Mouse (Mus musculus) spleen, postnatal 10 days (tissue): Measurements from ENCODE around the gene Wdr25.

ENCODE experiments used
- DNase-seq, 2 experiments: peaks; one replicate each; pipeline ENCODE4 v3.0.0; 2021 to 2022; ENCODE audit warnings: low spot score in 2 of 2

Wdr25 gene

DNA sequence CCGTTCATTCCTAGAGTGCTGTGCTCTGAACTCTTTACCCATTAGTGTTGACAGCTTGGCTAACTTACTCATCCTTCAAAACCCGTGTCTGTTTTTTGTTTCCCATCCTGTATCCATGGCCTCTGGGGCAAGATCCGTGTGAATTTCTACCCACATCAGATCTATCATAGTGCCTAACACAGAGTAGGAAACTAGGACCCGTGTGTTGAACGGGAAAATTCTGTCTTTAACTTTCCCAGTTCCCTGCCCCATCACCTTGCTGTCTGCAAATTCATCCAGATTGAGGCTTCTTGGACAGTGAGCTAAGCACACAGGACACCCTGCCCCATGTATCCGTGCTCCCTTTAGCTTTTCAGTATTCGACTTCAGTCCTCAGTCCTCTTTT lies 993 bp downstream of the Wdr25 start:
- no peak for DNase-seq

DNA sequence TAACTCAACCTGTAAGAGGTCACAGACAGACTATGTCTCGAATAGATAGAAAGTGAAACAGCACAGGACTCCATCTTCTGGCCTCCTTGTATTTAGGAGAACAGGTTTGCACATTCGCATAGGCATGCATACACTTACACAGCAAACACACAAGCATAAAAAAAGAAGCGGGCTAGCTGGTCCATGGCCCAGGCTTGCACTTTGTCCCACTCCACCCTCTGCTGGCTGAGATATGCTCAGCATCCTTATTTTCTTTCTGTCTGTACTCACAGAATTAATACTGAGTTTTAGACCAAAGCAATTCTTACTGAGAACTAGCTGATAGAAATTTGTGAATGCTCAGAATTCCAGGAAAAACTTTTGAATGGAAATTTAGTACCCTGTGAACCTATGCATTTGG lies 2.6 kb downstream of the Wdr25 start:
- peak in 1 of 2 experiments; percentile 38 for DNase-seq

DNA sequence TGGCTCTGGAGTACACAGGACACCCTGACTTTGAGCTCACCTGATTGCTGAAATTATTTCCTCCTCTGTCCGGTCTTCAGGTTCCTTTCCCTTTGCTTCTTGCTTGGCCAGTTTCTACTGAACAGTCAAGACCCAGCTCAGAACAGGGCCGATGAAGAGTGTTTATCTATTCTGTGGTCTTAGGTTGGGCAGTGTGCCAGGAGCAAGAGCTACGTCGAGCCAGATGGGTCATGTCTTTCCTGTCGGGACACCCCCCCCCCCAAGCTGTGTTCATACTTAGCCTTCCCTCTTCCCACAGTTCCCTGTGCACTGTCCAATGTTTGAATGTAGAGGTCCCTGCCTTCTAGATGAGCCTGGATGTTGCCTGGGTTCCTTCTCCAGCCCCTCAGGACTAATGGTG lies 7.9 kb downstream of the Wdr25 start:
- no peak for DNase-seq

DNA sequence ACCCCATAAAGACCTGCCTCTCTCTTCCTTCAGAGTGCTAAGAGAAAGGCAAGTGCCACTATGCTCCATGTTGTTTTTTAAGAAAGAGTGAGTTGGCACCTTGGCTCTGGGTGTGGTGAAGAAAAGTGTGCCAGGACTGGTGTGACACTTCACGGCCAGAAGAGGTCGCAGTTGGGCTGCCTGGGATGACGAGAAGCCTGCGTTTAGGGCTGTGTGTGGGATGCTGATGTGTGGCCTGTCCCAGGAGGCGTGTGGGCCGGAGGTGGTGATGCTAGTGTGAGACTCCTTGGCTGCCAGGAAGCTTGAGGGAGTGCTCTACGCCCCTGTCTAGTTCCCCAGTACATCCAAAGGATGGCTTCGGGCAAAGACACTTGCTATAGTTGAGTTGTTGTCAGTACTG lies 9.5 kb downstream of the Wdr25 start:
- DNase-seq: peak; percentile 44 to 73

DNA sequence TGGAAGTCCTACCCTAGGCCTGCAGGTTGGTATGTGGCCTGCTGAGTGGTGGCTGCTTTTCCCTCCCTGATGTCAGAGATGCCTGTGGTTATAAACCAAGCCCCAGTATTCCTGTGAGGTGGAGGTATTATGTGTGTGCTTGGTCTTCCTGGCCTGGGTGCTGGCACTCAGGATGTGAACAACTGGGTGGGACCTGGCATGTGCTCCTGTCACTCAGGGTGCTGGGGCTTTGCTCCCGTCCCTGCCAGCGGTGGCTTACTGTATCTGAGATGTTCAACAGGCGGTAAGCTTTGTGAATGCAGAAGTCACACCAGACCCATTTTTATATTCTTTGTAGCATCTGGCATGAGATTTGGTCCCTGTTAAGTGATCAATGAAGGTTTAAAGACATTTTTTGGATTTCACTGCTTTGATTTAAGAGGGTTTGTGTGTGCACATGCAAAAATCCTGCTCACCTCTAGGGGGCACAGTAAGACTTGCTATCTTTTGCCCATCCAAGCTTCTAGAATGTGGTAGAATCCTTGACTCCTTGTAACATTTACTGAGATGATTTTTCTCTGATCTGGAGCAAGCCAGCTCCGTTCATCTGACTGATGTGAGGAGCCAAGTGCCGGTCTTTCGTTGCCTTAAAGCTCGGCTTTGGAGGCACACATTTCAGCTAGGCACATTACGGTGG lies 10.3 kb downstream of the Wdr25 start:
- peak in 1 of 2 experiments; percentile 48 for DNase-seq

DNA sequence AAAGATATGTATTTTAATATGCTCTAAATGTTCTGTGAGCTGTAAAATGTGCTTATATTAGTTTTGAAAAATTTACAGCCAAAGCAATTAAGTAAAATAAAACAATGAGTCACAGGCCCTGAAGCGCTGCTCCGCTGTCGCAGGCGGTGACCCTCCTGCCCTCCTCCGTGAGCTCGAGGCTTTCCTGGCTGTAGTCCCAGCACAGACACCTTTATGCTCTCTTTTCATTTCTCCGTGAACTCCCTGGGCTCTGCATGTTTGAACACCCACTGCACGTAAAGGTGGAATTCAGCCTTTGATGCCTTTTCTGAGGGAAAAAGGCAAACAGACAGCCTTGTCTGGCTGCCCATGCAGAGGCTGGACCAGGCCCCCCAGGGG lies 10.8 kb downstream of the Wdr25 start:
- DNase-seq: no peak

DNA sequence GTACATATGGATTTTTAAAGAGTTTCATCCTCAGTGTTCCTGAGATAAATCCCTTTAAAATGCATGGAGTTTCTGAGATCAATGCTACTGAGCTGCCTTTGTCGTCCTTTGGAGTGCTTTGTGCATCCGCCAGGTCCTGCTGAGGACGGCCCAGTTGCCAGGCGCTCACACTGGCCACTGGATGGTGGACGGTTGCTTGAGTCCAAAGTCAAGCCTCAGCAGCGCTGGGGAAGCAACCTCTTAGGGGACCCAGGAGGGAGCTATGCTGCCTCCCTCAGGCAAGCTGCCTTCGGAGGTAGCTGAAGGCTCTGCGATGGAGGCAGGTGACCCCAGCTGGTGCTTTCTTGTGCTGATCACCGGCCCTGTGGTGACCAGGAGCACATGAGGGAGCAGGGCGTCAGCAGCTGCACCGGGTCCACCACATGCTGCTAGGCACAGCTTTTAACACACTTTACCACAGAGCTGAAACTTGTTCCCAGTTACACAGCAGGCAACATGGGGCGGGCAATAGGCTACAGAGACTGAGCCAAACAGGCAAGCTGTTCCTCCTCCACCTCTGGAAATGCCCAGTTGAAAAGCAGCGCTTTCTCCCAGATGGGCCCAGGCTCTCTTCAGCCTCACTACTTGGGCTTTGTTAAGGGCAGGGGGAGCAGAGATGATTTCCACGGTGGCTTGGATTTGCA lies 12.3 kb downstream of the Wdr25 start:
- DNase-seq: no peak

DNA sequence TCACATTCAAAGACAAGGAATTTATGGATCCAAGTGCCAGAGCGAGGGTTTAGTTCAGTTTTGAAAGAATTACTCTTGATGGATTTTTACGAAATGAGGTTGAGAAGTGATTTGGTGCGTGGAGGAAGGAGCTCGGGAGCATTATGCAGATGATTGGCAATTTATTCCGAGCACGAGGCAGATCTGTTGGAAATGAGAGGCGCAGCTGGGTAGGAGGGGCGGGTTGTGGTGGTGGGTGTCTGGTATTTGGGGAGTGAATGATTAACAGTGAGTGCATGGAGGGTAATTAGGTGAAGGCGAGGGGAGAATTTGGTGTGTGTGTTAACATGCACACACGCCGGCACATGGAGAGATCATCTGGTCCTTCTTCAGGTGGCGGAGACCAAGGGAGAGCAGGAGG lies 13.0 kb downstream of the Wdr25 start:
- no peak for DNase-seq

DNA sequence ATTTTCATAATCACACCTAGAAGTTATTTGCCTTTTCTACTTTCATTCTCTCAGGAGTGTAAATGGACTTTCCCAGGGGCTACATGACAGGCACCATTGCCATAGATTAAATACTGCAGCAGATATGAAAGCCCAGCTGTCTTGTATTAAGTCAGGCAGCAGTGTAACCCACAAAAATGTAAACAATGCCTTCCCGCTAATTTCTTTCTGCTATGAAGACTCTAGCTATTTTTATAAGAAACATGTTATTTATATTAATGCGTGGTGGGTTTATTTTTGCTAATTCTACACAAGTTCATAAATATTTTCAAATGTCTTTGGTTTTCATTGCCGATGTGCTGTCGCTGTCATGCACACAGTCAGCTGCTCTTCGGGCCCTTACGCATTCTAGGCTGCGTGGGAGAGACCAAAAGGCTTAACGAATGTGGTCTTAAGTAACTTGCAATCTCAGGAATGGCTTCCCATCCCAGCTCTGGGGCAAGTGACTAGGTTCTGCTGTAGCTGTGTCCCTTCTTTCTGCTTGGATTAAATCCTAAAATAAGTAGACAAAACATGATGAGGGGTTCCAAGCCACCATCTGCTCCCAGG lies 16.5 kb downstream of the Wdr25 start:
- no peak for DNase-seq

DNA sequence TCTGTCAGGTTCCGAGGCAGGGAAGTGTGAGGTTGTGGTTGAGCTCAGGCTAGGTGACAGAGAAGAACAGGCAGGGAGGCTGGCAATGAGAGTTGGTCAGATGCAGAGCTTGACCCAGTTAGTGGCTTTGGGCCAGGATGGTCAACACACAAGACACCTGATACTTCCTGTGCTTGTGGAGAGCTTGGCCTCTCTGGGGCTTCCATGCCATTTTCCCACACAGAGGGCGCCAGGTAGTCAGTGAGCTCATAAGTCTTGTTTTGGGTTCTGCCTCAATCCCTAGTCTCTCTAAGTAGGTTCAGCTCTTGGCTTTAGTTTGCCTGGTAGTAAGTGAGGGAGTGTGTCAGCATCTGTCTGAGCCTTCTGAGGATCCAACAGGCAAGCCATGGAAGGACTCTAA lies 19.0 kb downstream of the Wdr25 start:
- DNase-seq: no peak

DNA sequence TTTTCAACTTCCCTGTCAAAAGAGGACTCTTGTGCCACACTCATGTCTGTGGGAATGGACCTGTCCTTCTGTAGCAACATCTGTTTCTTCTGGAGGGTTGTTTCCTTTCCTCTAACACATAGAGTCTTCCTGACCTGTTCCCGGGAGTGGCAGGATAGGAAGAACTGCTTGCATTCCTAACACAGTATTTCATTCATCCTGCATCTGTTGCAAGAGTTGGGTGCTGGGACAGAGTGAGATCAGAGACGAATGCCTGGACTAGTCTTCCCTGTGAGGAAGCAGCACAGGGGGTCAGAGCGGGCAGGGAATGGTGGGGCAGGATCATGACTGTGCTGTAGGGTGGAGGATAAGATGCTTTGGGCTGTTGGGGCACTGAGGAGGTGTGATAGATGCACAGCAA lies 20.8 kb downstream of the Wdr25 start:
- DNase-seq: no peak

DNA sequence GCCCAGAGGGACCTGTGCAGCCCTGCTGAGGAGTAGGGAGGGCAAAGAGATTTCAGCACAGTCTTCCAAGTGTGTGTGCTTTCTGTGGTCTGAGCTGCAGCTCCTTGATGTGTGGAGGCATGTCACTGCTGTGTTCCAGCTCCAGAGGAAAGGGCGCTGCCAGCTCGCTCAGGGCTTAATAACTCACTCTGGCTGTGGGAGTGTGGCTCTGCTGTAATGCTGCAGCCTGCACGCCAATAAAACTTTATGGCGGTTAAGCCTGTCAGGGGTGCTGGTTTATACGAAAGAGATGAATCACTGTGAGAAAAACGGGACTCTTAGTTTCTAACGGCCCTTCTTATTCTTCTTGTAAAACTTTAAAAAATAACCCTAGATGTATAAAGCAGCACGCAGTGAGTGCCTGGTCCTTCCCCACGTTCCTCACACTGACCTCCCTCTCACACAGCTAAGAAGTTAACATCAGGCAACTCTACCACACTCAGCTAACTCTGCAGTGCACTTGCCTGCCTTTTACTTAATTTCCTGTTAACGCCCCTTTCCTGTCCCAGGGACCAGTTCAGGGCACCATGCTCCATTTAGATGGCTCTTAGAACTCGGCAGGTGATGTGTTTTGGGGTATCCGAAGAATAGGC lies 21.4 kb downstream of the Wdr25 start:
- no peak for DNase-seq

DNA sequence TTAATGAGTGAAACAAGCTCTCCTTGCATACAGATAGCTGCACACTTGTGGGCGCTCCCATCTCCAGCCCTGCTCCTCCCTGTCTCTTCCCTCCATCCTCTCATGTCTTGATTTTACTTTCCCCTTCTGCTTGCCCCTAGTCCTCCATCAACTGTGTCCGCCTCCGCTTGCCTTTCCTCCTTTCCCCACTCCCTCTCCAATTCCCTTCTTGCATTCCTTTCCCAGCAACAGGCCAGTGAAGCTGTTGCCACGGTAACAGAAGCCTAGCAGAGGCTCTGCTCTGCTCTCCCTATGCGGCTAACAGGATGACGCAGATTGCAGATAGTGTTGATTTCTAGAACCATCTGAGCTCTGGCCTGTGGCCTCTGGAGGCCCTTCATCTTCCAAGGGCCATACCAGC lies 22.5 kb downstream of the Wdr25 start:
- no peak for DNase-seq

DNA sequence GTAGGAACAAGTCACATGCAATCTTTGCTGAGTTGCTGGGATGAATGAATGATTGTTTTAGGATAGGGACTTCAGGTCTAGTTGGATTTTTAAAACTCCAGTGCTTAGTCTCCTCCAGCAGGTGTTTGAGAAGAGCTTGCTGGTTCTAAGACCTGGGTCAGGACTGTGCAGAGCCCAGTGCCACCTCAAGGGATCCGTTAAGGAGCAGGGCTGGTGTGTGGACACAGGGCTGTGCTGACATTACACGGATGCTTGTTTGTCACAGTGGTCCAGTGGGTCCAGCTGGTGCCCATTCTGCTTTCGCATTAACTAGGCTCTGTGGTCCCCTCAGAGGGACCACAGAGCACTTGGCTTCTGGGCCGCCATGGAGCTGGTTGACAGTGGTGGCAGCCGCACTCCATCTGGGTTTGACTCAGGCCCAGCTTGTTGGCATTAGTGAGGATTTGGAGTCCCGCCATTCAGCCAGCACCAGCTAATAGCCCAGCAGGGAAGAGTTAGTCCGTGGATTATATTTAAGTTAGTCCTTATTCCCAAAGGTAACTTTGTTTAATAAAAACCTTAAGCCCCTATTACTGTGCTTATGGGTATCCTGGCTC lies 23.1 kb downstream of the Wdr25 start:
- no peak for DNase-seq

DNA sequence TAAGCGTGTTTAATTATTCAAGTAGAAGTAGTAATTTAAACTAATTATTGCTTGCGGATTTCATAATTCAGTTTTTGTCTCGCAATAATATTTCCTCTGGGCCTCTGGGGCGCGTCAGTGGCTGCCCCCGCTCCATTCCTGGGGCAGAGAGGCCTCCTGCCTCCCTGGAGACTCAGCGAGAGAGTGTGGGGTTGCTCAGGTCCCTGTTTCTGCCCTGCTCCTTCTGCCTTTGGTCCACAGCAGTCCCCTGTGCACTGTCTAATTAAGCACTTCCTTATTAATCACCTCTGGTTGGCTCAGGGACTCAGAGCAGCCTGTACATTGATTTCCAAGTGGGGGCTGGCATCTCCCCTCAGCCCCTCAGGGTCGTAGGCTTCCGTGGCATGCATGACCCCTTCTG lies 24.1 kb downstream of the Wdr25 start:
- no peak for DNase-seq

DNA sequence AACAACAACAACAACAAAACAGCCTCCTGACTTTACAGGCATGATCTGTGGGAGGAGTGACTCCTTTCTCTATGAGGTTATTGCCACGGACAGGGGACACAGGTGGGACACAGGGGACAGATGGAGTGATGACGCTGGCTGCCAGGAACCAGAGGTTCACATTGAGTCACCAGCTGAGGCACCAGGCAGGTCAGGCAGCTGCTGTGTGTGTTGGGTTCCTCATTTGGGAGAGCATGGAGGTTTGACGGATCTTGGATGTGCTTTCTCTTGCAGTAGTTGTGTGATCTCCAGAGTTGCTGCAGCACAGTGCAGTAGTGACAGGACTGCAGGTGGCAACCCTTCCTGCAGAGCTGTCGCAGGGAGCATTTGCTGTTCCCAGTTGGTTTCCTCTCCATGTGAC lies 25.3 kb downstream of the Wdr25 start:
- no peak for DNase-seq

DNA sequence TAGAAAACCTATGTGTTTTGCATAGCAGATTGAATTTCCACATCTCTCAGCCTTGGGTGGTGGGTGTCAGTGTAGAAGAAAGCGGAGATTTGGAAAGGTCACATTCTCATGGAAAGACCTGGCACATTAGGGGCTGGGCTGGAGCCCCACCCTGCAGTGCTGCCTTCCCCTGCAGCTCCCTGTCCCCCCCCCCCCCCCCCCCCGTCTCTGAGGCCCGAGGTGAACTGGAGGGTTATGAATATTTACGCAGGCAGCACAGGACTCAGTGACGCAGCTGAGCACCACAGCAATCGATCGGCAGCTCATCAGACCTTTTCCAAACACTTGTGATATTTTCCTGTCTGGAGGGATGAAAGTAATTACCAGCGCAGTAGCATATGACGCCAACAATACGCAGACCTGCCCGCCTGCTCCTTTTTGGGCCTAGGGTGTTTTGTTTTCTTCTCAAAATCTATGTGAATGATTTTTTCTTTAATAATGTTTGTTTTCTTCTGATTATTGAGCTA lies 33.2 kb downstream of the Wdr25 start:
- no peak for DNase-seq

DNA sequence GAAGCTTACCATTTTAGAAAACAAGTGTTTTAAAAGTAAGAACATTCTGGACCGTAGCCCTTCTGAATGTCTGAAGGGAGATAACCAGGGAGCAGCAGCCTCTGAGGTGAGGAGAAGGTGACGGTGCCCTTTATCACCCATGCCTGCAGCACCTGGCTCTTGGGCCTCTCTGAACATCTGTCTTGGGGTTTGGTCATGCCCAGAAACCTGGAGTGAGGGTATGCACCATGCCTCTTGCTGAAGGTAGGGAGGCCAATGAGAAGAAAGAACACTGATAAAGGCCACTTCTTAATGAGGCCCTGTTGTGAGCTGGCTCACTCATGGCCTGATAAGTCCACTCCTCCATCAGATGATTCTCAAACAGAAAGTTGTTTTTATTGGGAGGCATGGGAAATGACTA lies 34.8 kb downstream of the Wdr25 start:
- no peak for DNase-seq

DNA sequence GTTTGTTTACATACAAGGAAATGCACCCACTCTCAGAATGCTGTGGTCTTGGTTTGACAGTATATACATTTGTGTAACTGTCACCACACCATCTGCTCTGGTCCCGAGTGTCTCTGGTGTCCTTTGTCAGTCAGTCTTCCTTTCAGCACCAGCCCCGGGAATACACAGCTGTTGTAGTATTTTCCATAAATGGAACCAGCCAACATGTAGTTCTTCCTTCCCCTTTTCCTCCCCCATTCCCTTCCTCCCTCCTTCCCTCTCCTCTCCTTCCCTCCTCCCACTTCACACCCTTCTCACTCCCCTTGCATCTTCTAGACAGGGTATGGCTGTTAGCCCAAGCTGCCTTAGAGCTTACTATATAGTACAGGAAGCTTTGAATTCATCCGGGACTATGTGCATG lies 36.0 kb downstream of the Wdr25 start:
- no peak for DNase-seq

DNA sequence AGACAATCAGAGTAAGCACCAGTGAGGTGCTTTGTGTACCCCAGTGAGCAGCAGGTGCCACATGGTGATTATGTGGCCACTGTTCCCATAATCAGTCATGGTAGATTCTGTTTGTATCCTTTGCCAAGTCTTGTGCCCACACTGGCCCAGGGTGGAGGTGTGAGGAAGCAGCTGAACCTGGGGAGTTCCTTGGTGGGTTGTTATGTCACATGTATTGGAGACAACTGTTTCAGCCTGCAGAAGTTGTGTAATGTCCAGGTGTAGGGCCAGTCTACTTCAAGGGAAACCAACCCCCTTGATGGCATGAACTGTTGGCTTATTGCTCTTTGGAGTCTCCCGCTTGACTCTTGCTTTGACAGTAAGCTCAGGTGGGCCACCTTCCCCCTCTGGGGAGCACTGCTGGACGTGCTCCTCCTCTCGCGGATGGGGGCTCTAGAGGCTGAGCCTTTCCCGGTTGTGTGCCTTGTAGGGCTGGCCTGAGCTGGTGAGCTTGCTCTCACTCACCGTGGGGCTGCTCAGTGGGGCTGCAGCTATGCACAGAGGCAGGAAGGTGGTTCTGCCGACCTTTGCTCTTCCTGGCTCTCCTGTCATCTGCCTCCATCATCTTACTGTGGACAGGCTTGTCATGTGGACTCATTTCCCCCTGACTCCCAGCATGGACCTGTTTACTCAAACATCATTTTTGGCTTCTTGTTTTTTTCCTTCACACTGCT lies 38.1 kb downstream of the Wdr25 start:
- no peak for DNase-seq

DNA sequence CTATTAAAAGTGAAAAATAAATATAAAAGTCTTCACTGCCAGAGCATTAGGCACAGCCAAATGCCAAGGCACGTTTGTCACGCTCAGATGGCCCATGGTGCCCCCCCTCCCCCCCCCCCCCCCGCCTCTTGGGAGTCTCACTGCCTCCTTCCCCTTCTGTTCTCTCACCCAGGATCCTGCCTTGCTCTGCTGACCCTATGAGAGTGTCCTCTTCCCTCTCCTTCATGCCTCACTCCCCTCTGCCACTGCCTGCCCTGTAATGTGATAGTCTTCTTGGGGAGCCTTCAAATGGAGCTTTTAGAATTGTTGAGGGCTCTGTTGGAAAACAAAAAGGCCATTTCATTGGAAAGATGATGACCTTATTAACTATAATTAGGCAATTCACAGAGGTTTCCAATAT lies 38.7 kb downstream of the Wdr25 start:
- DNase-seq: no peak

DNA sequence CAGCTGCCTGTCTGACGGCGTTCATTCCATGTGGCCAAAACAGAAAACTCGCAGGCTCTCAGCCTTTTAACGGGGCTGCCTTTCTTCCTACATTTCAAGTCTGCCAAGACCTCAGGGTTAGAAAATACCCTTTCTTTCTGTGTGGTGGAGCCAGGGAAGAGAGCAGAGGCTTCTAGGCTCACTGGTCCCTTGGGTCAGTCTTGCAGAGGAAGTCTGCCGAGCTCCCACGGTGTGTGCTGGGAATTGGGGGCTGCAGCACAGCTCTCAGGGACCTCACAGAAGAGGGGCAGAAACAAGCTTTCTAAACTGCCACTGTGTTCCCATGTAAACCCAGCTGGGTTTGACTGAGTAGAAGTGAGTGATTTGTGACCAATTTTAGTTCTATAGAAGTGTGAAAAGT lies 40.8 kb downstream of the Wdr25 start:
- DNase-seq: no peak
